Mouse (Mus musculus) liver, embryonic 14.5 days (tissue): Measurements from ENCODE around the gene Pnpo.

Experiments
- CTCF ChIP-seq: IDR thresholded peaks from 2 replicates; pipeline ENCODE4 v1.5.1; 2016; ENCODE audit warnings: antibody characterized with exemption, low read depth, control low read depth
- EP300 ChIP-seq: IDR thresholded peaks from 2 replicates; pipeline ENCODE4 v1.6.1; 2016; ENCODE audit warnings: antibody characterized with exemption, low read depth

DNA sequence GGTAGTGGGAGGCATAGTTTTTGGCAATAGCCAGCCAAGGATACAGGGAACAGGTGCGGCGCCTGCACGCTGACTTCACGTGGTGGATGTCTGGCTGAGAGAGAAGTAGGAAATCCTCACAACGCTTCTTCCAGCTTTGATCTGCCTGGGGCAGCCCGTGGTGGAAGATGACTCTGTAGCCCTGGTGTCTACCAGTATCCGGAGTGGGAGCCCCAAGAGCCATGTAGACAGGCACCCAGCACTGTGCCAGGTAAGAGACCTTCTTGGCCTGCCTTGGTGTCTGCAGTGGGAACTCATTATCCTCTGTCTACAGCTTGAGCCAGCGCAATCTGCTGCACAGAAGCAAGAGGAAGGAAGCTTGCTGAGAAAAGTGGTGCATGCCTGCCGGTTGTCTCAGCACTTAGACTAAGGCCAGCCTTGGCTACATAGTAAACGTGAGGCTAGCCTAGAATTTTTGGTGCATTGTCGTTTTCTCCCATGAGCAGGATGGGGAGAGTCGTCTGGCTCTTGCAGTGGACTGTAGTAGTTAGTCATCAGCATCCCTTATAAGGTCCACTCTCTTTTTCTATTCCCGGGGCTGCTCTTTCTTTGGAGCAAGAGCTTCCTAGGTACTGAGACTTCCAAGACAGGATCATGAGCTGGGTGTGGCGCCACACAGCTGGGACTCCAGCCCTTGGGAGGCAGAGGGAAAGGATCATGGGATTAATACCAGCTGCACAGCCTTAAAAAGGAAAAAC lies 1.2 kb upstream of the Pnpo start:
- TF ChIP-seq CTCF = no peak
- peak; percentile 31; the same call in 1 of the 2 replicates for TF ChIP-seq EP300
